Mouse (Mus musculus) c-Kit-positive CD71-positive TER-119-positive erythroid progenitor cells, embryonic 14.5 days (primary cell): ENCODE measurements at regions not wholly inside any gene's neighbourhood (a gene's known extent, or its start where the extent isn't known, plus 50 kb on each side); places are given as distances from the start of the nearest gene placed in this dataset.
"Not testable (repeated sequence)": the region's sequence is repeated elsewhere in the genome, so short reads cannot be mapped to it uniquely, and the experiment has no call there.

Source experiments
- DNase-seq: peaks from one replicate; pipeline ENCODE4 v3.0.0-alpha.2; 2013; ENCODE audit warnings: low spot score

DNA sequence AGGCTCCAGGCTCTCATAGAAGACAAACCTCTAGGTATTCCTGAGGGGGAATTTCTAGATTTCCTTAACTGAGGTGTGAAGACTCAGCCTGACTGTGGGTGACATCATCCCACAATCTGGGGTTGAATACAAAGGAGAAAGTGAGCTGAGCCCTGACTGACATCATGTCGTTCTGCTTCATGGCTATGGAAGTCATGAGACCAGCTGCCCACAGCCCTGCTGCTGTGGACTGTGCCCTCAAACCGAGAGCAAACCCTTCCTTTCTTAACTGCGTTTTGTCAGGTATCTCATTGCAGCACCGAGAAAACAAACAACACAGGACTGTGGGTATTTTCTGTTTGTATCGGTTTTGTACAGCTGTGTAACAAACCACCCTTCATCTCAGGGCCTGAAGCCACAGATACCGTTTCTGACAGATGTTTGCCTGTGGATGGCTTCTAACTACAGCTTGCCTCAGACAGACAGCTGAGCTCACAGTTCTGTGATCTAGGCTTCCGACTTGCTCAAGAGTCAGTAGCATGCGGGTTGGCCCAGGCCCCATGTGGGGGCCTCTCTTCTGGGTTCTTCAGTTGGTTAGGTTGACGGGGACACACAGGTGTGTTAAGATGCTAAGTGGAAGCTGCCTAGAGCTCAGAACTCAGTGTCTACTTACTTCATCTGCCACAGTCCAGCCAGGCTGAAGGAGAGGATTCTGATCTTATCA lies 150.9 kb downstream of the Tpra1 start:
- no peak for DNase-seq

DNA sequence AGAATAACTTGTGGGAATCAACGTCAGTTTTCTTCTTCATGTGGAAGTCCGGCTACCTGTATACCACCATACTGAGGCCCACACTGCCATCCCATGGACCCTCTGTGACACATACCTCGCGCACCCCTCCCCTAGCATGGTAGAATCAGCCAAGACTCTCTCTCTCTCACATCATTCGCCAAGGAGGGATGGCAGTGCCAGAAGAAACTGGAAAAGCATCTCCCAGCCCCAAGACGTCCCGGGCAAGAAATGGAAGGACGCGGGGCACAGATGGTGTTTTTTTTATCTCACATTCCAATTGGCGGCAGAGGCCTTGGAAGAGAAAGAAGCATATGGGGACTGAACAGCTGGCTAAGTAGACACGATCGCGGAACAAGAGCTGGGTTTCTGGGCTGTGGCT lies 152.0 kb downstream of the Tpra1 start:
- no peak for DNase-seq

DNA sequence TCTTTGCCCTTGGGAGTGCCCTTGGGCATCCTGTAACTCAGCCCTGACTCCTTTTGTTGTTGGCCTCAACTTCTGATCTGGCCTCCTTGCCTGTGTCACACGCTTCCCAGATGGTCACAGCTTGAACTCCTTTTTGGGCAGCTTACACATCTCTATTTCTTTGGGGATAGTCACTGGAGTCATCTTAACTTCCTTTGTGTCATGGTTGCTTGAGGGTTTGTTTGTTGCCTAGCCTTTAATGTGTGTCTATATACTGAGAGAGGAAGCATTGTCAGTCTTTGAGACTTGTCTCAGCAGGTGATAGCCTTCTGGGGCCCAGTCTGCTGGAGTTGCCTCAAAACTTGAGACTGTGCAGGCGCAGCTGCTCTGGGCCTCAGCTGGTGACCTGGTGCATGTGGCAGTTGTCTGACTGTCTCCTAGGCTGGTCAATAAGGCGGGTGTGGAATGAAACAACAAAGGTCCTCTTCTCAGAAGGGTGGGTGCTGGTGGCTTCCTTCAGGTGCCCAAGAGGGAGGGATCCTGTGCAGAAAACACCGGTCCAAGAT lies 157.5 kb downstream of the Tpra1 start:
- DNase-seq, result no peak

DNA sequence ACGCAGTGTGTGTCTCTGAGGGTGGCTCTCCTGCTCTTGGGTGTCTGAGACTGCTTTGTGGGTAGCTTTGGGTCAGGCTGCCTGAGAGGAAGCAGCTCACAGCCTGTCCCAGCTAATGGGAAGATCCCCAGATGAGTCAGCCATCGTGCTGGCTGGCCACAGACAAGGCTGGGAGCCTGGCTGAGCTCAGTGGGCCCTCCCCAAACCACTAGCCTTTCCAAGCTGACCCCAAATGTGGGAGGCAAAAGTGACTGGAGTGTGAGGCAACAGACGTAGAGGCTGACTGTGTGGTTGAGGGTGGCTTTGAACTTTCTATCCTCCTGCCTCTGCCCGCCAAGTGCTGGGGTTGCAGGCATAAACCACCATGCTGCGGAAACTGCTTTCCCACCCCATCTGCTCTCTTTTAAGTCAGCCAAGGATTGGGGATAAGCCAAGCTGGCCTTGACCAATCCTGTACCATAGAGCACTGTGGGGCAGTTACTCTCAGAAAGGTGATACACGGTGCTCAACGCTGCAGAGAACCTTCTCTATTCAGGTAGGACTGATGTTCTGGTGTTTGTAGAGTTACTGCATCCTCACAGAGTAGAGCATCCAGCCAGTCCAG lies 163.0 kb downstream of the Tpra1 start:
- DNase-seq, result no peak

DNA sequence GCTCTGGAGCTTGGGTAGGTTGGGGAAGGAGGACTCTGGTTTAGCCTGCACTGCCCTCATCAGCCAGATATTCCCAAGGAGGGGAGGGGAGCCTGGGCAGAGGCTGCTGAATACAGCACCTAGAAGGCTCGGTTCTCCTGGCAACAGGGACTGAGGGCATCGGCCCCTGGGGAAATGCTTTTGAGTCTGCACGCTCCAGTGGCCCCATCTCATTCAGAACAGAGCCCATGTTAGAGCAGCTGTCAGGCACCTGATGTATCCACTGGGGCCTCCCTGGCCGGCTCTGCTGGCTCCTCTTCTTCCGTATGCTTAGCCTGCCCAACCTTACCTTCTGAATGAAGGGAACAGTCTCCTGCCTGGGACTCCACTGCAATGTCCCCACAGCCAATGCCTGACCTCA lies 164.5 kb downstream of the Tpra1 start:
- no peak for DNase-seq

DNA sequence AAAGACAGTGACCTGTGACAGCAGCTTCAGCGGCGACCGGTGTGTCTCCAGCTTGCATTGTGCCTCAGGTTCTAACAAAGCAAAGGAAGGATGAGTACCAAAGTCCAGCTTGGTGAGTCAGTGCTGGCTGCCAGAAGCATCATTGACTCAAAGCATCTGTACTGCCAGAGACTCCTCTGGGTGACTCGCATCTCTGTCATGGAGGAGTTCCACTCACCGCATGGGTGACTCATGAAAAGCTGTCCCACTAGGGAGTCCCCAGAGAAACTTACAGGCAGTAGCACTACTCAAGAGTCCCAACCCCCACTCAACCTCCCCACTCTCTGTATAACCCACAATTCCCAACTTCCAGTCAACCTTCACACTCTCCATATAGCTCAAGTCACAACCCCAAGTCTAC lies 166.2 kb downstream of the Tpra1 start:
- DNase-seq, result no peak

DNA sequence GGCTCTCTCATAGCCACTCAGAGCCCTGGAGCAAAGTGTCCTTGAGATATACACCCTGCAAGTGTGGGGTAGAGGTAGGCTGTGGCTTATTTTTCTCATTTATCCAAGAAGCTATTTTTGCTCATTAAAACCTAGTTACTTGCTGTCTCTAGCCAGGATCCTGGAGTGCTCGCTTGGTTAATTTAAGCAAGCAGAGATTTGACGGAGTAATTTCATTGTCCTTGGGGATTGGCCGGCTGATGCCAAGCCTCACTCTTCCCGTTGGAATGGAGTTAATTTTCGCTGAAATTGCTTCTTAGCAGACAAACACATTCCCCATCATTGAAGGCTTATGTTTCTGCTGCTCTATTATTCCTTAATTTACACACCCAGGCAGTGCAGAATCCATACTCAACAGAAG lies 167.1 kb downstream of the Tpra1 start:
- DNase-seq, result no peak

DNA sequence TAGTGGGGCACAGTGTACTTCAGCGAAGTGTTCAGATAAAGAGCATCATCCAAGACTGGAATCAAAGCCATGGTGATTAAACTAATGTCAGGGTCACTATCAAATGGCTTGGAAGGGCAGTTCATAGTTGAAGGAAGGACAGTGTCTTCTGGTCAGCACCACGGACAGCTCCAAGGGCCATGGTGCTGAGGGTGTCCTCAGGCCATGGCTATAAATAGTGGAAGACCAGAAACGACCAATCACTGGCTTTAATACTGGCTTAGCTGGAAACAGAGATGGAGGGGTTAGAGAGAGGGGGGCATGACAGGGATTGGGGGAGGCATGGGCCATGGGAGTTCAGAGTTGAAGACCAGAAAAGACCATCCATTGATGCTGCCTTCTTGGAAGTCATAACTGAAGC lies 168.0 kb downstream of the Tpra1 start:
- DNase-seq, result peak; percentile 24

DNA sequence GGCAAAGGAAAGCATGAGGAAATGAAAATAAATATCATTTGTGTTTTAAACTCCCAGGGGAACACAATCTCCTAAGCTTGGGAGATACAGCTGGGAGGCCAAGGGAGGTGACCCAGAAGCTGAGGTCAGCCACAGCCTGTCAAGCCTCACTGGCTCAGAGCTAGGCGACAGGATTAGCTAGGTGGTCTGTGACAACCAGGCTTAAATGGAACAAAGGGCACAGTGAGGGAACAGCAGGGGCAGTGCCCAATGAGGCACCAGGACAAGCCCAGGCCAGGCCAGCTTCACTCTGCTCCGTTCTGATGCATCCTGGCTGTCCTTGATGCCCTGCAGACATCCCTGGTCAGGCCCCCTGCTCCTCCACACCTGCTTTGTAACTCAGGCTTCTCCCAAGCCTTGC lies 169.7 kb downstream of the Tpra1 start:
- no peak for DNase-seq

DNA sequence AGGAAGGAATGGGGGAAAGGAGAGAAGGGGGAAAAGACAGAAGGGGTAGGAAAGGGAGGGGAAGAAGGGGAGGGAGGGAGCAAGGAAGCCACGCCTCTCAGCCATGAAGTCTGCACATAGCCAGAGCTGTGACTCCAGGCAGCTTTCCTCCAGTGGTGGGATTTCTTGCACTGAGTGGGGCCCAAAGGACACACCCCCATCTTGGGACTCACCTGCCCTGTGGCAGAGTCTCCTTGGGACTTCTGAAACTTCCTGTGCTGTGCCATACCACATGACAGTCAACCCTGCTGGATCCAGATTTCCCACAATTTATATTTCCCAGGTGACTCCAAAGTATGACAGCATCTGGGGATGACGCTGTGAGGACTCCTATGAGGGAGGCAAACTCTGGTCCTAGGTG lies 170.5 kb downstream of the Tpra1 start:
- no peak for DNase-seq

DNA sequence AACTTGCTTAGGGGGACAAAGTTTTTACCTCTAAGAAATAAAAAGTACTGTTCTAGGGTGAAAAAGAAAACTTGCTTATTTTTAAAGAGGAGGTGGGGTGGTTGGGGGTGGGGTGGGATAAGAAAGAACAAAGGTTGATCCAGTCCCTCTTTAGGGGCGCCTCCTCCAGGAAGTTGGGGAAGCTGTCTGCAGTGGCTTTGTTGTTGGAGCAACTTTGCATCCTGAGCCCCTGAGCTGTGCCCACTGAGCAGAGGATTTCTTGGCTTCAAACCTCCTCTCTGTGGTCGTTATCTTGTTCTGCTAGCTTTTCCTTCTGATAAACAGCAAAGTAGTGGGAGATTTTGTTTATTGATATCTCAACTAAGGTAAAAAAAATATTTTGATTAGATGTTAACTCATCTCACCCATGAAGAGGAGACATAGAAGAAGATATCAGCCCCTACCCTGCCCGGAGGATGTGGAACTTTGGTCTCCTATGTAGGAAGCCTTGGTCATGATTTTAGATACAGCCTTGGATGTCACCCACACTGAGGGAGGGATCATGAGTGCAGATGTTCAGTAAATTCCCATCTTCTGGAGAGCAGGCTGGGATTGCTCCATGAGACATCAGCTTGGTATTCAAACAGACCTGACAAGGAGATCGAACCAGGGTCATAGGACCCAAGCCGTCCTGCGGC lies 179.7 kb downstream of the Tpra1 start:
- no peak for DNase-seq

DNA sequence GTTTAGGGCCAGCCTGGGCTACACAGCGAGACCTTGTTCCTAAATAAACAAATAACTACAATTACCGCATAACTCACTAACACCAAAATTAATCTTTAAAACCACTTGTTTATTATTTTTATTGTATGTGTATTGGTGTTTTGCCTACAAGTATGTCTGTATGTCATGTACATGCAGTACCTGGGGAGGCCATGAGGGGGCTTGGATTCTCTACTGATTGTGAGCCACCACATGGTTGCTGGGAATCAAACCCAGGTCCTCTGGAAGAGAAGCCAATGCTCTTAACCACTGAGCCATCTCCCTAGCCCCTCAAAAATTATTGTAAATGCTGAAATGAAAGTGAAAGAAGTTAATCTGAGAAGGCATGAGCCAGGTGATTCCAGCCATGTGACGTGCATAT lies 182.4 kb downstream of the Tpra1 start:
- DNase-seq, result no peak

DNA sequence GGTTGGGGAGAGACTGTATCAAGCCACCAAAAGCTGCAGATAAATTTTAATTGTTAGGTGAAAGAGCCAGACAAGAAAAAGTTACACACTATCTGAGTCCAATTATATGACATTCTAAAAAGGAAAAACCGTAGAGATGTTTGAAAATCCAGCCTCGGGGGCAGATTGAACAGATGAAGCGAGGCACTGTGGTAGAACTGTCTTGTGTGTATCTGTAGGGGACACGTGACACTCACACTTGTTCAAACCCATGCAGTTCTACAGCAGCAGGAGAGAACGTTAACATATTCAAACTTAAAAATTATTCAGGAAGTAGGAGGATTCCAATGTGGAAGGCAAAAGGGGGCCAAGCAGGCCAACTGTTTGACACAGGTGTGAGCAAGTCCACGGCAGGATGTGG lies 183.1 kb downstream of the Tpra1 start:
- DNase-seq, result no peak

DNA sequence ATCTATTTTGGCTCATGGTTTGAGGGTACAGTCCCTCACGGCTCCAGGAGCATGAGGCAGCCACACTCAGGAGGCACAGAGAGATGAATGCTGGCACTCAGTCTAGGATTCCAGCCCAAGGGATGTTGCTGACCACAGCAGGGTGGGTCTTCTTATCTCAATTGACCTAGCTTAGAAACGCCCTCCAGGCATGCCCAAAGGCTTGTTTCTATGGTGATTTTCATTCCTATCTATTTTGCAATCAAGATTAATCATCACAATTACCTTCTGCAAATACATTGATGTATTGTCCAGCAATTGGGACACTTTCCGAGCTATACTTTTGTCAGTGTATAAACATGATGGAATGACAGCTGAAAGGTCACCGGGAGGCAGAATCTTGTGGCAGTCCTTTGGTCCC lies 185.6 kb downstream of the Tpra1 start:
- DNase-seq, result no peak

DNA sequence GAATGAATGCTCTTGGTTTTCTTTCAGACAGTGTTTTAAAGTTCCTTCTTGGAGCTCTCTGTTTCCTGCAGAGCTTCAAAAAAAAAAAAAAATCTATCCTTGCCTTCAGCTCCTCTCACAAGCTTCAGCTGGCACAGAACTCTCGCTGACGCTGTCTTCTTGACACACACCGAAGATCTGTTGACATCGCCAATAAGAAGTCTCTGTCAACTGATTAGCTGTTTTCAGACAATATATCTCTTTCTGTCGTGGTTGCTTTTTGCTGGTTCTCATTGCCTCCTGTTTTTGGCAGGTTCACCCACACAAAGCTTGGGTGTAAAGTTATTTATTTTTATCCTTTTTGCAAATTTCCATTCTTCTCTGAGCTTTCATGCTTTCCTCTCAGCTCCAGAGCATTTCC lies 188.0 kb downstream of the Tpra1 start:
- DNase-seq, result no peak

DNA sequence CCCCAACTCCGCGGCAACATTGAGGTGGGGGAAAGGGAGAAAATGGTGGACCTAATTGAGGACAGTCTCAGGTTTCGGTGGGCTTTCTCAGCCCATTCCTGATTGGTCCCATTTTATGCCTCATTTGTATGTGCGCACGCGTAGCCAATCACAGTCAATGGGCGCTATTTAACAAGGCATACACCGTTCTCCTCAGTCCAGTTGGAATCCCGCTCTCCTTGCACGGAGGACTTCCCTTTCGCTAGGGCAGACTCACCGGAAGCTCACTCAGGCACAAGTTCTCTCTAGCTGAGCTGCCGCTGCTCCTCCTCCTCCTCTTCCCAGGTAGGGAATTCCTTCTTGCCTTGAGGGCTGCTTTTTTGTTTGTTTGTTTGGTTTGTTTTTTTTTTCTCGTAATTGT lies 193.9 kb downstream of the Tpra1 start:
- DNase-seq, result no peak

DNA sequence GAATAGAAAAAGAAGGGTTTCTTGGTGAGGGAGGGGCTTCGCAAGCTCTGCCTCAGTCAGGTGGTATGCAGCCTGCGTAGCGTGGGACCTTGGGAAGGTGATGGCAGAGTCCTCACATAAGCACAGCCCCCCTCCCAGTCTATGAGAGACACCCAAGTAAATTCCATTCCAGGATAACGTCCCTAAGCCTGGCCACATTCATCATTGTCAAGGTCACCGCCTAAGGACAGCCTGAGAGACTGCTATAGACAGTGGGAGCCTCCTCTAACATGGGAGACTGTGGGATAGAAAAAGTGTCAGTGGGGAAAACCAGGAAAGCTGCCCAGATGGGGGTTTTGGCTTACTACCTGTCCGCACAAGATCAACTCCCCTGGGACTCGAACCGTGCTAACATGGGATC lies 195.5 kb downstream of the Tpra1 start:
- DNase-seq, result no peak

DNA sequence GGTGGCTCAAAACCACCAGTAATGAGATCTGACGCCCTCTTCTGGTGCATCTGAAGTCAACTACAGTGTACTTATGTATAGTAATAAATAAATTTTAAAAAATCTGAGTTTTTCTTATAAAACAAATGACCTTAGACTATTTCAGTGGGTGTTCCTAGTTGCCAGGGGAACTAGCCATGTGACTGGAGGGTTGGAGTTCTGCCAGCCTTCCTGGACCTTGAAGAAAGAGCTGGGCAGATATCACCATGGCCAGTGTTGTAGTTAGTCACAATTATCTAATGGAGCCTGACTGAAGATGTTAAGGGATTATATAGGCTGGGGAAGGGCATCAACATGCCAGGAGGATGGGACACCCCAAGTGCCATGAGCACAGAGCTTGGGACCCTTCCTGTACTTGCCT lies 217.2 kb downstream of the Tpra1 start:
- no peak for DNase-seq

DNA sequence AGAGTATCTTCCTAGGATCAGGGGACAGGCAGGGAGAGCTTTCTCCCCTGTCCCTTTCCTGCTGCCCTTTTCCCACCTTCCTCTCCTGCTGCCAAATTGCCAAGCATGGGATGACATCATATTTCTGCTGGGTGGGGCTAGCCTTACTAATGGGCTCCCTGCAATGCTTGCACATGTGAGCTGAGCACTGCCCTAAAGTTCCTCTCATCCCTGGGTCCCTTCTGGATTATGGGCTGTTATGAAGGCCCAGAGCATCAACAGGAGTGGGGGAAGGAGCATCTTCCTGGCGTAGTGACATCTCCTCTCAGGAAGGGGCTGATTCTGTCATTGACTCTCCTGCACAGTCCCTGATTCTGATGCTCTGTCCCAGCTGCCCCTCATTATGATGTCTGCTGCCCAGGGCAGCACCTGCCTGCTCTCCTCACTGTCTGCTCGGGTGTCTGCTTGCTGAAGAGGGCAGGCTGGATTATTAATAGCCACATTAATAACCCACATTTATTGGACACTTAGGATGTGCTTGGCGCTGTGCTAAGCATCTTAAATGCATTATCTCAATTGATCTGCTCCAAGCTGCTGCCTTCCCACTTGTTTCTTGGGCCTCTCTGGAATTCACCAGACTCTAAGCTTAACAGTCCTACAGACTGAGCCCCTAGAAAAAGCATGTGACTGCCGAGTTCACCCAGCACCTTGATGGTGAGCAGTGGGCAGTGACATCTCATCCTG lies 219.1 kb downstream of the Tpra1 start:
- no peak for DNase-seq

DNA sequence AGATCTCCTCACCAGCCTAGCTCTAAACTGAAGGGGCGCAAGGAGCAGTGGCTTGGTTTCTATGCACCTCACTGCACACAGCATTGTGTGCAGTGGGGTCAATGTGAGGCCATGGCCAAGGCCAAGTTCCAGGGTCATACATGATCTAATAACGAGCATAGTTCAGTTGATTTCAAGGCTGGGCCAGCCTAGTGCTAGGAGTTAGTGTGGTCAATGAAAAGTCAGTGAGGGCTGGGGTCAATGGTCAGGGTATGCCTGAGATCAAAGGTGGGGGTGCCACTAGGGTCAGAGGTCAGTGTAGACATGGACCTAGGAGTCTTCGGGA lies 219.7 kb downstream of the Tpra1 start:
- DNase-seq, result no peak

DNA sequence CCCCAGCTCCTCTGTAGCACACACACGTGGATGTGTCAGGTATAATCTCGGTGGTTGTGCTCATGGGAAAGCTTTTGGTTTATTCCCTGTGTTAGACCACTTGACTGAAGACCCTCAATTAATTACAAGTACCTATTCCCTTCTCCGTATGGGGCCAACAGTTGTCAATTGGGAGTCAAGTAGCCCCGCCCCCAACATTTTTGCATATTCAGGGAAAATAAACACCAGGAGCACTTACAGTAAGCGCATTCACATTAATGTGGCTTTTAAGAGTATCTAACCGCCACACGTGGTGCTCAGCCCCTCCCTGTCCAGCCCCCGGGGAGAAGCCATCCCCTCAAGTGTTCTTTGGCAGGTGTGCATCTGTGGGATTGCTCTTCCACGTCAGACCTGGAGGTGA lies 223.9 kb downstream of the Tpra1 start:
- no peak for DNase-seq

DNA sequence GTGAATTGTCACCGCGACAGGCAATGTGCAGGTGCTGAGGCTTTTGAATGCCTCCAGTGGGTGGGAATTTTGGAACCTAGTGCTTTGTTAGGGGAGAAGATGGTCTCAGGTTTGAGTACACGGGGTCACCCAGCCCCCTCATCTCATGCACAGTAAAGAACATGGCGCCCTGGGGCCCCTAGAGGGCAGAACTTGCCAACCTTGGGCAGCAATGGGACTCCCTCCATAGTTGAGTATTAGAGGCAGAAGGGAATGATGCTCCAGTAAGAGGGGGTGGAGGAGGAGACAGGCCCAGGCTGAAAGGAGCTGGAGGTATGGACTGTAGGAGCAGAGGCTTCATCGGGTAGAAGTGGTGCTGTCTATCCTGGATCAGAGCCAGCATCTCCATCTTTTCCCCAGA lies 226.1 kb downstream of the Tpra1 start:
- not testable (repeated sequence) for DNase-seq

DNA sequence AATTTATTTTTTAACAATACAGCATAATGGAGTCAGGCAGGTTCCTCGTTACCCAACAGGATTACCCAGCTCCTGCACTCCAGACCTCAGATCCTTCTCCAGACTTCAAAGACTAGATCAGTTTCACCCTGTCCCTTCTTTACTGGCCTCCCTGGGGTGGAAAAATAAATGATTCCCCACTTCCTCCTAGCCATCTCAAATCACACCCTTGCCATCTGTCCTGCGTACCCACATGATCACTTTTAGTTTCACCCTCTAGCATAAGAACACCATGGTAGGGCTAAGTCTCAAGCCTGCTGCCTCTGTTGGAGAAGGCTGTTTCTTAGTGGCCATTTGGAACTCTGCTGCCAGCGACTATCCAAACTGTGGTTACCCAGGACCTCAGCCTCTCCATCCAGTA lies 222.0 kb downstream of the Plxna1 start:
- no peak for DNase-seq
